Mouse (Mus musculus): ENCODE data around the gene Fam43b.

DNA sequence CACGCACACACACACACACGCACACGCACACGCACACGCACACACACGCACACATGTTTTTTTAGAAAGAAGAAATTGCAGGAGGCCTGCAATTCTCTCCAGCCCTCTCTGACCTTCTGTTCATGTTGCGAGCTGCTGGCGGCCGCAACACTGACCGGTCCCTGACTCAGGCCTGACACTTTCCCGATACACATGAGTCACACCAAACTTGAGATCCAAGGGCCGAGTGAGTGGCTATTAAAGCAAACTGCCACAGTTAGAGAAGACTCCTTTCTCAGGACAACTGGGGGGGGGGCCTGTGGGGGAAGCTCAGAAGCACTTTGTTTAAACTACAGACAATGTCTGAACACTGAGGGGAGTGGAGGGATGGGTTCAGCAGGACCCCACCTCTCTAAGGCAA lies 39.8 kb downstream of the Fam43b start:
- TF ChIP-seq CTCF (IDR thresholded peaks at IDR 0.05) (no peak), EP300 (IDR thresholded peaks at IDR 0.05) (no peak)
